Mouse (Mus musculus) lung, adult 2 months (tissue): ENCODE data around the gene Cdc5l.

Source experiments
- CTCF ChIP-seq: fragments of 200-500 bp; IDR thresholded peaks from 2 replicates; pipeline ENCODE4 v1.5.1; 2011; ENCODE audit warnings: mild to moderate bottlenecking, low read length, control low read depth; ENCODE audit not compliant: insufficient read depth
- POLR2A ChIP-seq: fragments of 200-500 bp; IDR thresholded peaks from 2 replicates; pipeline ENCODE4 v1.6.1; 2011; ENCODE audit warnings: low read depth, mild to moderate bottlenecking, control low read depth, low read length, borderline replicate concordance; ENCODE audit errors: extremely low read depth

DNA sequence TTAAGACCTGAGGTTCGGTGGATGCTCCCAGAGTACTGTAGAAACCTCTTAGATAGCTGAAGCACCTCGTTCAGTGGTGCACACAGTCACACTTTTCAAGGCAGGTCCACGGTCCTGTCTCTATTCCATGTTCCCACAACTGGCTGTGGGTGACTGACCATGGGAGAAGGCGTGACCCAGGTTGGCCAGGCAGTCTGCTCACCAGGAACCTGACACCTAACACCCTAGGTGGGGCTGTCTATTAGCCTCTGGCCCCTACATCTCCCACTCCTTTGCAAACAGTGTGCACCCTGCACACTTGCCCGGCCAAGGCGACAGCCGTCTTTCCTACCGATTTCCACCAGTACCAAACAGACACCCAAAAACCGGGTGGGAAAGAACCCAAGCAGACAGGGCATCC is 77.1 kb downstream of the Cdc5l start:
- TF ChIP-seq CTCF (no peak), POLR2A (no peak)
